Mouse (Mus musculus): ENCODE data around the gene Ctla4.

The Ctla4 gene

DNA sequence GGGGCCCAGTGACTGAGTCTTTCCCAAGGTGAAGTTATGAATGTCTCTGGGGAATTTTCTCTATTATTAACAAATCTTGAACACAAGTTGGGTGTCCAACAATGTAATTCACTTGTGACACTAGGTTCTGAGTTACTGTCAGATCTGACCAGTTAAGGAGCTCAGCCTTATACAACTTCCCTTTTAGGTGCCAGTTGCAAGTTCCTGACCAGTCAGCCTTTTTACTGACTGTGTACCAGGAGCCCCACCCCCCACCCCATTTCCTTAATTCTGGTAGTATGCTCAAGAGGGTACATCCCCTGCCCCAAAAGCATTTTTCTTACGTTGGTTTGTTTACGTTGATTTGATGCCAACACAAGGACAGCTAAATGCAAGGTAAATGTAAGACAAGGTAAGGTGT is 21.6 kb upstream of the Ctla4 start:
- no peak for DNase-seq (ENCODE audit: low spot score in 2 of 2)

- no peak for DNase-seq (ENCODE audit: low spot score in 2 of 2)
Observed at GRCm38 (mm10) chr1:60866043-60866442, 20.8 kb upstream of the Ctla4 start.

GRCm38 (mm10) chr1:60868333-60869277 is 18.2 kb upstream of the Ctla4 start:
- no peak for DNase-seq (ENCODE audit: low spot score in 2 of 2)

- DNase-seq (ENCODE audit: low spot score in 2 of 2), result no peak
Observed at GRCm38 (mm10) chr1:60875267-60875666, 11.5 kb upstream of the Ctla4 start.

DNA sequence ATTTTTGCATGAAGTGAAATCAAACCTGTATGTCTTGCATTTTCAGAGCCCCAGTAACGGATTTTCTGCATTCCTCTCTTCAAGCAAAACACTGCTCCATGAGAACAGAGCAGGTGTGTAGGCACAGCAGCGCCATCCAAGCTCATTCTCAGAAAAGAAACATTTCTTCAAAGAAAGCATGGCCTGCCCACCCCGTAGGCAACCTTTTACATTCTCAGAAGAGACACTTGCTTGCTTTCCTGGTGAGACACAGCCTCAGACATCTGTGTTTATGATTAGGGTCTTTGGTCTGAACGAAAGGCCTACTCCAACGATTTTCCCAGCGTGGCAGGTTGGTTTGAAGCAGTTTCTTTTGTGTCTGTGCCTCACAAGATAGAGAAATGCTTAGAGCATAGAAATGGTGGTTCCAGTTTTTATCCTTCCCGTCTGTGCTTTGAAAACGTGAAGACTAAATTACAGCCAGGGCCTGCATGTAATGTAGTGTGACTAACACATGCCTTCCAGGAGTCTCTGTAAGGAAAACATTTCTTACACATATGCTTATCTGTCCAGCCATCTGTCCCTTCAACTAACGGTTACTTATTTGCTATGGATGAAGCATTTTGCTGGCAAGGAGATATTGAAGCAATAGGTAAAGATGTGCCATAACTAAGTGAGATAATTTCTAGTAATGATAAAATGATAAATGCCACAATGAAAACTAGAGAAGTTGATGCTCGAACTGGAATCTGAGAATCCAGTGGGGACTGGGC is 6.5 kb upstream of the Ctla4 start:
- no peak for DNase-seq (ENCODE audit: low spot score in 2 of 2)

GRCm38 (mm10) chr1:60882792-60883191 is 4.0 kb upstream of the Ctla4 start:
- DNase-seq (ENCODE audit: low spot score in 2 of 2), result no peak

GRCm38 (mm10) chr1:60883279-60883678 is 3.5 kb upstream of the Ctla4 start:
- no peak for DNase-seq (ENCODE audit: low spot score in 2 of 2)

DNA sequence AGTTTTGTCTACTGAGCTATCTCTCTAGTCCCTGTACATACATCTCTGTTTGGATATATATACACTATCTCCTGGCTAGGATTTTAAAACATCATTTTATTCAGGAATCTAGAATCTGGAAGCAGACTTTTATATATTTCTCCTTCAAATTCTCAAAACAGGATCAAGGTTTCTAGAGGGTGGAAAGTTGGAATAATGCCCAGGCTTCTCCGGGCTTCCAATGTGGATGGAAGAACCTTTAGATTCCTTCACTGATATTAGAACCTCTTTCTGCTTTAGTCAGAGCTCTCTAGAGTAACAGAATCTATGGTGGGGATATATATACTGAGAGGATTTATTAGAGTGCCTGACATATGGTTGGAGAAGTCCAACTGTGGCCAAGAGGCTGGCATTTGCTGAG is 2.2 kb upstream of the Ctla4 start:
- no peak for DNase-seq (ENCODE audit: low spot score in 2 of 2)

GRCm38 (mm10) chr1:60898127-60898932 is 11.5 kb downstream of the Ctla4 start:
- no peak for DNase-seq (ENCODE audit: low spot score in 2 of 2)

- no peak for DNase-seq (ENCODE audit: low spot score in 2 of 2)
Observed at GRCm38 (mm10) chr1:60898933-60899210, 12.1 kb downstream of the Ctla4 start.

GRCm38 (mm10) chr1:60899244-60899643 is 12.4 kb downstream of the Ctla4 start:
- no peak for DNase-seq (ENCODE audit: low spot score in 2 of 2)

DNA sequence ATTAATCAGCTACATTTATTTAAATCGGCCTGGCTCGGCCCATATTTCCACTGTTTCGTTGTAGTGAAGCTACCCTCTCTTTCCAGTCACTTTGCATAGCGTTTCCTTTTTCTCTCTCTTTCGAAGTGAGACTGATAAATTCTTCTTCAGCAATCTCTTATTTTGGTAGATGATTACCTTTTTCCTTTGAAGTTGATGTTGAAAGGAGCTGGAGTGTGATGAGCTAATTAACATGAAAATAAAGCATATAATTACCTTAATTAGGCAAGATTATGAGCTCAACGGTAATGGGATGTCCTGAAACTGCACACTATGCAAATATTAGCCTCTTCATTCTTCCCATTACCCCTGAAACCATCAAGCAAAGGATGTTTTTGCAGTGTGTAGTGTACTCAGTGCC is 15.7 kb downstream of the Ctla4 start:
- DNase-seq (ENCODE audit: low spot score in 2 of 2), result no peak

GRCm38 (mm10) chr1:60903126-60903525 is 16.3 kb downstream of the Ctla4 start:
- DNase-seq (ENCODE audit: low spot score in 2 of 2), result no peak

GRCm38 (mm10) chr1:60904456-60904978 is 17.7 kb downstream of the Ctla4 start:
- DNase-seq (ENCODE audit: low spot score in 2 of 2), result no peak

DNA sequence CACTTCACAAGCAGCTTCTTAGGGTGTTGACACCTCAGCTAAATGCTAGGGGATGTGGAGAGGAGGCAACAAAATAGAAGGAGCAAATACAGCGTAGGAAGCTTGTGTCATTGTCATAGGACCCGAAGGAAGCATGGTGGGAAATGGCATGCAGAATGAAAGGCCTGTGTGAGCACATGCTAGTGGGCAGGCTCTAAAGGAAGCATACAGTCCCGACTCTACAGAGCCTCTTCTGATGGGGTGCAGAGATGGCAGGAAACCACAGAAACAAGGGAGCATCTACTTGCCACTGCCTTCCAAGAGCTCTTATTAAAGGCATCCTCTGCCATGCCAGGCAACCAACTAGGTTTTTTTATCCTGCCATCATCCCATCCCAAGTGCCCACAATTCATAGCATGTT is 20.7 kb downstream of the Ctla4 start:
- no peak for DNase-seq (ENCODE audit: low spot score in 2 of 2)

- DNase-seq (ENCODE audit: low spot score in 2 of 2), result no peak
Observed at GRCm38 (mm10) chr1:60908751-60909161, 22.0 kb downstream of the Ctla4 start.

- no peak for DNase-seq (ENCODE audit: low spot score in 2 of 2)
Observed at GRCm38 (mm10) chr1:60909746-60910145, 22.9 kb downstream of the Ctla4 start.

- no peak for DNase-seq (ENCODE audit: low spot score in 2 of 2)
Observed at GRCm38 (mm10) chr1:60910796-60911195, 24.0 kb downstream of the Ctla4 start.

GRCm38 (mm10) chr1:60911631-60912030 is 24.8 kb downstream of the Ctla4 start:
- DNase-seq (ENCODE audit: low spot score in 2 of 2), result no peak

- DNase-seq (ENCODE audit: low spot score in 2 of 2), result no peak
Observed at GRCm38 (mm10) chr1:60913305-60913704, 26.5 kb downstream of the Ctla4 start.

GRCm38 (mm10) chr1:60916281-60916781 is 29.5 kb downstream of the Ctla4 start:
- no peak for DNase-seq (ENCODE audit: low spot score in 2 of 2)

Data from urinary bladder, postnatal 4 days (tissue).